Mouse (Mus musculus): Measurements from ENCODE around the gene Erv3. TPM values are rescaled to one million over a fixed set of nuclear protein-coding genes. Genes with fewer than 3 reads are reported as not detected.

Erv3 gene
- polyA plus RNA-seq, 1 experiment from 2014 or later = not detected

GRCm38 (mm10) chr2:131822492-131822891 lies 37.1 kb downstream of the Erv3 start:
- H3K27me3 ChIP-seq (ENCODE audit: control insufficient read depth, insufficient read depth, low read length) = no peaks in the 10 kb centered on the region
- H3K4me2 ChIP-seq (ENCODE audit: low read depth, low read length) = no peak overlapping the region
- no peak overlapping the region for H3K4me3 ChIP-seq (ENCODE audit: low read depth, low read length)
- no peaks in the 10 kb centered on the region for H3K36me3 ChIP-seq (ENCODE audit: control insufficient read depth, insufficient read depth, low read length)
- no peak for ATAC-seq (ENCODE audit: low read depth)
- WGBS = 92% methylated on average over 3 of the region's 3 CpGs
- H3K27ac ChIP-seq (ENCODE audit: low read depth, low read length) = no peak overlapping the region
- no peaks in the 10 kb centered on the region for H3K9me3 ChIP-seq (ENCODE audit: control insufficient read depth, low read length)
- H3K9ac ChIP-seq (replicated peaks; ENCODE audit: low read depth, low read length) = no peak overlapping the region
- peaks cover 3% of the 10 kb centered on the region; the same call in 1 of the 2 replicates for H3K4me1 ChIP-seq (ENCODE audit: control insufficient read depth, insufficient read depth, low read length)

- Histone ChIP-seq H3K9me3 (ENCODE audit: control insufficient read depth, low read length) (no peaks in the 10 kb centered on the region), H3K9ac (replicated peaks; ENCODE audit: low read depth, low read length) (no peak overlapping the region), H3K4me1 (ENCODE audit: control insufficient read depth, insufficient read depth, low read length) (peaks cover 3% of the 10 kb centered on the region; the same call in 1 of the 2 replicates), H3K36me3 (ENCODE audit: control insufficient read depth, insufficient read depth, low read length) (no peaks in the 10 kb centered on the region), H3K27me3 (ENCODE audit: control insufficient read depth, insufficient read depth, low read length) (no peaks in the 10 kb centered on the region), H3K27ac (ENCODE audit: low read depth, low read length) (no peak overlapping the region), H3K4me2 (ENCODE audit: low read depth, low read length) (no peak overlapping the region), H3K4me3 (ENCODE audit: low read depth, low read length) (no peak overlapping the region)
- ATAC-seq (ENCODE audit: low read depth) = no peak
- WGBS = 72% methylated on average over 3 of the region's 3 CpGs
Measured at GRCm38 (mm10) chr2:131821708-131821990, 37.9 kb downstream of the Erv3 start.

GRCm38 (mm10) chr2:131820932-131821707 lies 38.4 kb downstream of the Erv3 start:
- Histone ChIP-seq H3K27ac (ENCODE audit: low read depth, low read length) (no peak overlapping the region), H3K4me3 (ENCODE audit: low read depth, low read length) (no peak overlapping the region), H3K9ac (replicated peaks; ENCODE audit: low read depth, low read length) (no peak overlapping the region), H3K4me1 (ENCODE audit: control insufficient read depth, insufficient read depth, low read length) (peaks cover 3% of the 10 kb centered on the region; the same call in 1 of the 2 replicates), H3K27me3 (ENCODE audit: control insufficient read depth, insufficient read depth, low read length) (no peaks in the 10 kb centered on the region), H3K4me2 (ENCODE audit: low read depth, low read length) (no peak overlapping the region), H3K36me3 (ENCODE audit: control insufficient read depth, insufficient read depth, low read length) (no peaks in the 10 kb centered on the region), H3K9me3 (ENCODE audit: control insufficient read depth, low read length) (no peaks in the 10 kb centered on the region)
- ATAC-seq (ENCODE audit: low read depth) = peak; percentile 60
- 36% methylated on average over 6 of the region's 6 CpGs for WGBS

- ATAC-seq (ENCODE audit: low read depth) = peak; percentile 59; the same call in 1 of the 2 replicates
- peak overlapping the region; percentile 35; the same call in 1 of the 2 replicates for H3K4me2 ChIP-seq (ENCODE audit: low read depth, low read length)
- H3K36me3 ChIP-seq (ENCODE audit: control insufficient read depth, insufficient read depth, low read length) = no peaks in the 10 kb centered on the region
- no peak overlapping the region for H3K27ac ChIP-seq (ENCODE audit: low read depth, low read length)
- H3K9ac ChIP-seq (replicated peaks; ENCODE audit: low read depth, low read length) = no peak overlapping the region
- WGBS = 25% methylated on average over 14 of the region's 14 CpGs
- H3K4me3 ChIP-seq (ENCODE audit: low read depth, low read length) = no peak overlapping the region
- no peaks in the 10 kb centered on the region for H3K9me3 ChIP-seq (ENCODE audit: control insufficient read depth, low read length)
- H3K27me3 ChIP-seq (ENCODE audit: control insufficient read depth, insufficient read depth, low read length) = no peaks in the 10 kb centered on the region
- H3K4me1 ChIP-seq (ENCODE audit: control insufficient read depth, insufficient read depth, low read length) = peaks cover 3% of the 10 kb centered on the region; the same call in 1 of the 2 replicates
Measured at GRCm38 (mm10) chr2:131820088-131820675, 39.4 kb downstream of the Erv3 start.

GRCm38 (mm10) chr2:131814327-131814726 lies 45.2 kb downstream of the Erv3 start:
- H3K4me3 ChIP-seq (ENCODE audit: low read depth, low read length) = no peak overlapping the region
- H3K9ac ChIP-seq (replicated peaks; ENCODE audit: low read depth, low read length) = no peak overlapping the region
- WGBS = 78% methylated on average over 10 of the region's 10 CpGs
- H3K4me1 ChIP-seq (ENCODE audit: control insufficient read depth, insufficient read depth, low read length) = no peaks in the 10 kb centered on the region
- no peak for ATAC-seq (ENCODE audit: low read depth)
- no peak overlapping the region for H3K4me2 ChIP-seq (ENCODE audit: low read depth, low read length)
- no peak overlapping the region for H3K27ac ChIP-seq (ENCODE audit: low read depth, low read length)
- H3K27me3 ChIP-seq (ENCODE audit: control insufficient read depth, insufficient read depth, low read length) = no peaks in the 10 kb centered on the region
- no peaks in the 10 kb centered on the region for H3K36me3 ChIP-seq (ENCODE audit: control insufficient read depth, insufficient read depth, low read length)
- no peaks in the 10 kb centered on the region for H3K9me3 ChIP-seq (ENCODE audit: control insufficient read depth, low read length)

GRCm38 (mm10) chr2:131813437-131813836 lies 46.1 kb downstream of the Erv3 start:
- 82% methylated on average over 1 of the region's 1 CpGs for WGBS
- no peak for ATAC-seq (ENCODE audit: low read depth)
- no peak overlapping the region for H3K9ac ChIP-seq (replicated peaks; ENCODE audit: low read depth, low read length)
- no peak overlapping the region for H3K27ac ChIP-seq (ENCODE audit: low read depth, low read length)
- H3K4me2 ChIP-seq (ENCODE audit: low read depth, low read length) = no peak overlapping the region
- no peaks in the 10 kb centered on the region for H3K4me1 ChIP-seq (ENCODE audit: control insufficient read depth, insufficient read depth, low read length)
- no peaks in the 10 kb centered on the region for H3K36me3 ChIP-seq (ENCODE audit: control insufficient read depth, insufficient read depth, low read length)
- H3K4me3 ChIP-seq (ENCODE audit: low read depth, low read length) = no peak overlapping the region
- no peaks in the 10 kb centered on the region for H3K9me3 ChIP-seq (ENCODE audit: control insufficient read depth, low read length)
- no peaks in the 10 kb centered on the region for H3K27me3 ChIP-seq (ENCODE audit: control insufficient read depth, insufficient read depth, low read length)

- Histone ChIP-seq H3K4me2 (ENCODE audit: low read depth, low read length) (no peak overlapping the region), H3K4me1 (ENCODE audit: control insufficient read depth, insufficient read depth, low read length) (no peaks in the 10 kb centered on the region), H3K27ac (ENCODE audit: low read depth, low read length) (no peak overlapping the region), H3K4me3 (ENCODE audit: low read depth, low read length) (no peak overlapping the region), H3K9me3 (ENCODE audit: control insufficient read depth, low read length) (no peaks in the 10 kb centered on the region), H3K9ac (replicated peaks; ENCODE audit: low read depth, low read length) (no peak overlapping the region), H3K27me3 (ENCODE audit: control insufficient read depth, insufficient read depth, low read length) (no peaks in the 10 kb centered on the region), H3K36me3 (ENCODE audit: control insufficient read depth, insufficient read depth, low read length) (no peaks in the 10 kb centered on the region)
- peak; percentile 93 for ATAC-seq (ENCODE audit: low read depth)
- 17% methylated on average over 23 of the region's 23 CpGs for WGBS
Measured at GRCm38 (mm10) chr2:131812480-131813137, 46.9 kb downstream of the Erv3 start.

- Histone ChIP-seq H3K4me1 (ENCODE audit: control insufficient read depth, insufficient read depth, low read length) (no peaks in the 10 kb centered on the region), H3K4me3 (ENCODE audit: low read depth, low read length) (no peak overlapping the region), H3K9me3 (ENCODE audit: control insufficient read depth, low read length) (no peaks in the 10 kb centered on the region), H3K27me3 (ENCODE audit: control insufficient read depth, insufficient read depth, low read length) (no peaks in the 10 kb centered on the region), H3K9ac (replicated peaks; ENCODE audit: low read depth, low read length) (no peak overlapping the region), H3K4me2 (ENCODE audit: low read depth, low read length) (no peak overlapping the region), H3K36me3 (ENCODE audit: control insufficient read depth, insufficient read depth, low read length) (no peaks in the 10 kb centered on the region), H3K27ac (ENCODE audit: low read depth, low read length) (no peak overlapping the region)
- 84% methylated on average over 2 of the region's 2 CpGs for WGBS
- ATAC-seq (ENCODE audit: low read depth) = no peak
Measured at GRCm38 (mm10) chr2:131811607-131812006, 47.9 kb downstream of the Erv3 start.

- ATAC-seq (ENCODE audit: low read depth) = no peak
- Histone ChIP-seq H3K4me2 (ENCODE audit: low read depth, low read length) (no peak overlapping the region), H3K36me3 (ENCODE audit: control insufficient read depth, insufficient read depth, low read length) (no peaks in the 10 kb centered on the region), H3K4me3 (ENCODE audit: low read depth, low read length) (no peak overlapping the region), H3K9ac (replicated peaks; ENCODE audit: low read depth, low read length) (no peak overlapping the region), H3K27ac (ENCODE audit: low read depth, low read length) (no peak overlapping the region), H3K27me3 (ENCODE audit: control insufficient read depth, insufficient read depth, low read length) (no peaks in the 10 kb centered on the region), H3K4me1 (ENCODE audit: control insufficient read depth, insufficient read depth, low read length) (no peaks in the 10 kb centered on the region), H3K9me3 (ENCODE audit: control insufficient read depth, low read length) (no peaks in the 10 kb centered on the region)
- 34% methylated on average over 7 of the region's 7 CpGs for WGBS
Measured at GRCm38 (mm10) chr2:131808856-131809255, 50.7 kb downstream of the Erv3 start.

Data from neural tube, embryonic 14.5 days (tissue).